Mouse (Mus musculus) limb, embryonic 14.5 days (tissue): ENCODE results near the gene Baz1b. TPM values are rescaled to one million over a fixed set of nuclear protein-coding genes. Genes with fewer than 3 reads are reported as not detected.

Source experiments
- ATAC-seq: fragments of 200-750 bp; cut with Nextera tagmentation; 2 replicates; pipeline ENCODE4 v1.8.0; 2017; ENCODE audit warnings: low read depth, moderate number of reproducible peaks, moderate TSS enrichment; ENCODE audit not compliant: low FRiP score
- DNase-seq: peaks from one replicate; pipeline ENCODE4 v3.0.0-alpha.2; 2015; ENCODE audit warnings: low spot score
- H3K27ac ChIP-seq: fragments of 300-500 bp; sonication (generic); replicated peaks from 2 replicates; pipeline ENCODE4 v1.5.1; 2014; ENCODE audit warnings: low read depth, mild to moderate bottlenecking, low read length, moderate library complexity, mixed read lengths
- H3K27me3 ChIP-seq: fragments of 300-500 bp; sonication (generic); 2 replicates; pipeline ENCODE4 v1.6.1; 2014; ENCODE audit warnings: low read length, mixed read lengths; ENCODE audit not compliant: control insufficient read depth, insufficient read depth
- H3K36me3 ChIP-seq: fragments of 300-500 bp; sonication (generic); 2 replicates; pipeline ENCODE4 v1.6.1; 2014; ENCODE audit warnings: mild to moderate bottlenecking, low read length, moderate library complexity, mixed read lengths; ENCODE audit not compliant: control insufficient read depth, insufficient read depth
- H3K4me1 ChIP-seq: fragments of 300-500 bp; sonication (generic); 2 replicates; pipeline ENCODE4 v1.6.1; 2014; ENCODE audit warnings: antibody characterized with exemption, low read length, mixed read lengths; ENCODE audit not compliant: control insufficient read depth, insufficient read depth
- H3K4me2 ChIP-seq: fragments of 300-500 bp; sonication (generic); replicated peaks from 2 replicates; pipeline ENCODE4 v1.6.1; 2014; ENCODE audit warnings: low read depth, mild to moderate bottlenecking, low read length, moderate library complexity; ENCODE audit not compliant: severe bottlenecking
- H3K4me3 ChIP-seq: fragments of 300-500 bp; sonication (generic); replicated peaks from 2 replicates; pipeline ENCODE4 v1.5.1; 2014; ENCODE audit warnings: low read length
- H3K9ac ChIP-seq: fragments of 300-500 bp; sonication (generic); 2 replicates; pipeline ENCODE4 v1.6.1; 2014; ENCODE audit warnings: mild to moderate bottlenecking, low read depth, low read length, moderate library complexity; ENCODE audit not compliant: severe bottlenecking
- H3K9me3 ChIP-seq: fragments of 300-500 bp; sonication (generic); 2 replicates; pipeline ENCODE4 v1.6.1; 2016; ENCODE audit warnings: low read length; ENCODE audit not compliant: control insufficient read depth
- POLR2A ChIP-seq: fragments of 200-500 bp; IDR thresholded peaks from 2 replicates; pipeline ENCODE4 v1.8.0; 2012; ENCODE audit warnings: inconsistent platforms, mild to moderate bottlenecking, moderate library complexity, borderline replicate concordance; ENCODE audit not compliant: insufficient read depth, insufficient read length; ENCODE audit errors: extremely low read depth
- WGBS: fragments of 180-500 bp; shearing (Covaris S2); extraction: QIAGEN DNeasy Blood & Tissue Kit; methylation state at CpG from one replicate; pipeline ENCODE4 v1.1.7; 2014; 5-methylcytosine and 5-hydroxymethylcytosine counted together
- polyA plus RNA-seq, 2 experiments: library from polyadenylated mRNA; depleted of rRNA in 1 of 2; stranded (reverse) in 1 of 2; unstranded in 1 of 2; fragments of >200 nt; fragmentation: Nextera tagmentation in 1 of 2; extraction: Ambion mirVana in 1 of 2; gene quantifications; 2 replicates each; pipeline versions ENCODE4 v1.2.1 to v1.2.3; 2012 to 2014

Gene Baz1b
- polyA plus RNA-seq, 2 experiments, result 52.3 to 72.7 TPM

GRCm38 (mm10) chr5:135250186-135251078 is 63.4 kb downstream of the Baz1b start:
- Histone ChIP-seq H3K27me3 (peaks cover 17% of the 10 kb centered on the region), H3K27ac (no peak overlapping the region), H3K36me3 (peaks cover 18% of the 10 kb centered on the region), H3K9me3 (no peaks in the 10 kb centered on the region), H3K4me1 (peaks cover 15% of the 10 kb centered on the region), H3K4me3 (peak overlapping the region; percentile 67), H3K4me2 (peak overlapping the region; percentile 98), H3K9ac (peak overlapping the region; percentile 58)
- 5% methylated on average over 69 of the region's 92 CpGs for WGBS
- TF ChIP-seq POLR2A, result no peak
- ATAC-seq (peak; percentile 49), DNase-seq (no peak)

- peak within 1 kb of the TSS; percentile 58 for H3K9ac ChIP-seq
- WGBS, result 5% methylated on average over 42 of the region's 51 CpGs
- H3K36me3 ChIP-seq, result peaks cover 12% of the 10 kb centered on the region
- H3K4me2 ChIP-seq, result peak within 1 kb of the TSS; percentile 98
- H3K27ac ChIP-seq, result no peak within 1 kb of the TSS
- peak; percentile 91 for DNase-seq
- peaks cover 17% of the 10 kb centered on the region for H3K27me3 ChIP-seq
- H3K4me1 ChIP-seq, result peaks cover 15% of the 10 kb centered on the region
- H3K9me3 ChIP-seq, result no peaks in the 10 kb centered on the region
- peak; percentile 89 for ATAC-seq
- TF ChIP-seq POLR2A, result 0 out of 2 replicates have a peak, but pooled peaks have one; percentile 9
- peak within 1 kb of the TSS; percentile 67 for H3K4me3 ChIP-seq
Measured at GRCm38 (mm10) chr5:135251079-135251454, 64.0 kb downstream of the Baz1b start, which contains the start of gene Fzd9. TSS of gene Fzd9 (minus strand) at chr5:135251230.

GRCm38 (mm10) chr5:135253741-135254401 is 66.8 kb downstream of the Baz1b start:
- WGBS, result 9% methylated on average over 12 of the region's 12 CpGs
- Histone ChIP-seq H3K4me1 (peaks cover 18% of the 10 kb centered on the region), H3K9me3 (no peaks in the 10 kb centered on the region), H3K27ac (peak overlapping the region; percentile 48), H3K4me2 (no peak overlapping the region), H3K9ac (no peak overlapping the region), H3K4me3 (no peak overlapping the region), H3K36me3 (no peaks in the 10 kb centered on the region), H3K27me3 (peaks cover 13% of the 10 kb centered on the region)
- TF ChIP-seq POLR2A, result no peak
- ATAC-seq (no peak), DNase-seq (no peak)

- Histone ChIP-seq H3K9me3 (no peaks in the 10 kb centered on the region), H3K9ac (no peak overlapping the region), H3K4me1 (peaks cover 20% of the 10 kb centered on the region), H3K27me3 (no peaks in the 10 kb centered on the region), H3K36me3 (no peaks in the 10 kb centered on the region), H3K4me3 (no peak overlapping the region), H3K27ac (no peak overlapping the region), H3K4me2 (no peak overlapping the region)
- ATAC-seq (no peak), DNase-seq (no peak)
- 89% methylated on average over 3 of the region's 3 CpGs for whole genome bisulfite sequencing
- TF ChIP-seq POLR2A, result no peak
Measured at GRCm38 (mm10) chr5:135256166-135256565, 69.1 kb downstream of the Baz1b start.

- Histone ChIP-seq H3K4me2 (no peak overlapping the region), H3K36me3 (no peaks in the 10 kb centered on the region), H3K27me3 (no peaks in the 10 kb centered on the region), H3K4me3 (no peak overlapping the region), H3K27ac (peak overlapping the region; percentile 91), H3K4me1 (peaks cover 18% of the 10 kb centered on the region), H3K9ac (no peak overlapping the region), H3K9me3 (no peaks in the 10 kb centered on the region)
- no peak for TF ChIP-seq POLR2A
- DNase-seq, result no peak
- ATAC-seq, result no peak
- WGBS, result 79% methylated on average over 12 of the region's 12 CpGs
Measured at GRCm38 (mm10) chr5:135257559-135257958, 70.5 kb downstream of the Baz1b start.
